Comparison of ENCODE assay signal across 14 mouse cellular contexts in genomic region chr5:52375847-52376246, GRCm38 (mm10). TPM values are rescaled to one million over a fixed set of nuclear protein-coding genes. Genes with fewer than 3 reads are reported as not detected.
"Had no signal": no experiment of that assay in that cellular context is flagged by ENCODE, and none has a peak within 500 bp of the region (broad histone marks: within the 10 kb centered on the region; RNA-seq: fewer than 3 reads in every experiment).

No protein-coding gene starts in this region.

- H3K27me3 ChIP-seq: kidney, embryonic 15.5 days; limb, embryonic 12.5 days; limb, embryonic 15.5 days; midbrain, embryonic 13.5 days had no signal

- H3K27ac ChIP-seq: kidney, embryonic 15.5 days; limb, embryonic 12.5 days; limb, embryonic 15.5 days; liver, embryonic 14.5 days; macrophage; midbrain, embryonic 13.5 days had no signal

- ATAC-seq: liver, postnatal 0 days; lung, postnatal 0 days; midbrain, embryonic 13.5 days had no signal

- H3K4me1 ChIP-seq: limb, embryonic 12.5 days; limb, embryonic 15.5 days; midbrain, embryonic 13.5 days had no signal

- H3K36me3 ChIP-seq: kidney, embryonic 15.5 days; limb, embryonic 12.5 days; limb, embryonic 15.5 days; midbrain, embryonic 13.5 days had no signal

- H3K4me3 ChIP-seq: kidney, embryonic 15.5 days; limb, embryonic 12.5 days; limb, embryonic 15.5 days; midbrain, embryonic 13.5 days had no signal

- H3K4me2 ChIP-seq: kidney, embryonic 15.5 days; limb, embryonic 12.5 days; limb, embryonic 15.5 days; liver, embryonic 11.5 days; lung, embryonic 14.5 days; midbrain, embryonic 13.5 days had no signal

- H3K9ac ChIP-seq: kidney, embryonic 15.5 days; limb, embryonic 12.5 days; limb, embryonic 15.5 days; liver, embryonic 14.5 days; liver, postnatal 0 days; lung, embryonic 14.5 days; midbrain, embryonic 13.5 days had no signal

- DNase-seq: kidney, postnatal 14 days; left cerebral cortex, postnatal 4 days; liver, postnatal 0 days; lung, embryonic 14.5 days; thymus, adult 18-20 months; thymus, postnatal 36 days had no signal

- H3K9me3 ChIP-seq: kidney, embryonic 15.5 days; limb, embryonic 12.5 days; limb, embryonic 15.5 days; midbrain, embryonic 13.5 days had no signal

RNA-seq across cellular contexts. Expression of gene Sod3, which starts 12.3 kb away (rescaled TPM):
- polyA plus RNA-seq: limb, embryonic 12.5 days had no signal
